ENCODE assay signal across 10 mouse cellular contexts in genomic region chr11:70973947-70974346, GRCm38 (mm10). TPM values are rescaled to one million over a fixed set of nuclear protein-coding genes. Genes with fewer than 3 reads are reported as not detected.
DNase-seq lines count a peak whose midpoint lies in the region; ATAC-seq and TF ChIP-seq lines count a peak whose summit lies in the region.
"Had no signal": no experiment of that assay in that cellular context is flagged by ENCODE, and none has a peak within 500 bp of the region (broad histone marks: within the 10 kb centered on the region; RNA-seq: fewer than 3 reads in every experiment).

No protein-coding gene starts in this region.

- no peaks in the 10 kb centered on the region; the same call in 1 of the 2 replicates for H3K4me1 ChIP-seq in forebrain, postnatal 0 days (ENCODE audit: insufficient read depth)
- H3K4me1 ChIP-seq in forebrain, embryonic 13.5 days = peaks cover 11% of the 10 kb centered on the region
- no peaks in the 10 kb centered on the region for H3K4me1 ChIP-seq in lung, postnatal 0 days (ENCODE audit: insufficient read depth, low read depth, low read length)

- ATAC-seq in forebrain, postnatal 0 days = no peak
- no peak for ATAC-seq in forebrain, embryonic 13.5 days
- no peak for ATAC-seq in lung, postnatal 0 days
- ATAC-seq: forebrain, embryonic 16.5 days had no signal

- peaks cover 51% of the 10 kb centered on the region for H3K36me3 ChIP-seq in forebrain, postnatal 0 days (ENCODE audit: insufficient read depth)
- H3K36me3 ChIP-seq in forebrain, embryonic 13.5 days (ENCODE audit: poor library complexity, severe bottlenecking) = peaks cover 62% of the 10 kb centered on the region
- H3K36me3 ChIP-seq in lung, postnatal 0 days (ENCODE audit: insufficient read depth, low read length) = peaks cover 32% of the 10 kb centered on the region; the same call in 1 of the 2 replicates

- no peaks in the 10 kb centered on the region for H3K9me3 ChIP-seq in forebrain, postnatal 0 days (ENCODE audit: low read length)
- H3K9me3 ChIP-seq in forebrain, embryonic 13.5 days (replicated peaks) = no peaks in the 10 kb centered on the region
- no peaks in the 10 kb centered on the region for H3K9me3 ChIP-seq in lung, postnatal 0 days (ENCODE audit: low read length)
- H3K9me3 ChIP-seq: midbrain, embryonic 12.5 days had no signal

- no peak overlapping the region for H3K27ac ChIP-seq in forebrain, postnatal 0 days (ENCODE audit: low read depth, low read length)
- no peak overlapping the region for H3K27ac ChIP-seq in forebrain, embryonic 13.5 days
- H3K27ac ChIP-seq in lung, postnatal 0 days (ENCODE audit: low read length) = no peak overlapping the region
- H3K27ac ChIP-seq: midbrain, embryonic 12.5 days had no signal

- DNase-seq in forebrain, postnatal 0 days = peak; percentile 21
- no peak for DNase-seq in lung, postnatal 0 days (ENCODE audit: low spot score)
- DNase-seq in lung, adult 18-20 months = no peak
- peak; percentile 36 for DNase-seq in NIH3T3 (ENCODE audit: low read depth)
- peak; percentile 17 for DNase-seq in mesoderm, embryonic 11.5 days (ENCODE audit: low read depth, low spot score)
- no peak for DNase-seq in urinary bladder, adult 2 months (ENCODE audit: low spot score)
- DNase-seq in testis, postnatal 10 days (ENCODE audit: low spot score) = no peak

- peak; percentile 54 for TF ChIP-seq CTCF in forebrain, postnatal 0 days (IDR thresholded peaks at IDR 0.05; ENCODE audit: low read depth)
- TF ChIP-seq CTCF in lung, postnatal 0 days (IDR thresholded peaks at IDR 0.05) = peak; percentile 59

- TF ChIP-seq EP300 in lung, postnatal 0 days (IDR thresholded peaks at IDR 0.05) = no peak

- WGBS in forebrain, postnatal 0 days = 65% methylated on average over 4 of the region's 4 CpGs
- WGBS in forebrain, embryonic 13.5 days = 71% methylated on average over 4 of the region's 4 CpGs
- 66% methylated on average over 4 of the region's 4 CpGs for WGBS in lung, postnatal 0 days

- no peak overlapping the region for H3K4me2 ChIP-seq in forebrain, postnatal 0 days (ENCODE audit: low read depth)
- H3K4me2 ChIP-seq in forebrain, embryonic 13.5 days = no peak overlapping the region
- no peak overlapping the region for H3K4me2 ChIP-seq in lung, postnatal 0 days (replicated peaks; ENCODE audit: low read depth, low read length)
- H3K4me2 ChIP-seq: midbrain, embryonic 12.5 days had no signal

- H3K9ac ChIP-seq in forebrain, postnatal 0 days = no peak overlapping the region
- H3K9ac ChIP-seq in forebrain, embryonic 13.5 days = no peak overlapping the region
- H3K9ac ChIP-seq in lung, postnatal 0 days (replicated peaks; ENCODE audit: low read depth) = no peak overlapping the region
- H3K9ac ChIP-seq: midbrain, embryonic 12.5 days had no signal

- H3K4me3 ChIP-seq in forebrain, postnatal 0 days (ENCODE audit: low read depth, low read length) = no peak overlapping the region
- no peak overlapping the region for H3K4me3 ChIP-seq in forebrain, embryonic 13.5 days
- no peak overlapping the region for H3K4me3 ChIP-seq in lung, postnatal 0 days (ENCODE audit: low read depth, low read length)
- H3K4me3 ChIP-seq: midbrain, embryonic 12.5 days had no signal

- no peaks in the 10 kb centered on the region for H3K27me3 ChIP-seq in forebrain, postnatal 0 days (ENCODE audit: insufficient read depth, low read length)
- no peaks in the 10 kb centered on the region for H3K27me3 ChIP-seq in forebrain, embryonic 13.5 days
- H3K27me3 ChIP-seq in lung, postnatal 0 days (replicated peaks; ENCODE audit: insufficient read depth, low read length) = no peaks in the 10 kb centered on the region
- H3K27me3 ChIP-seq: midbrain, embryonic 12.5 days had no signal

RNA-seq across cellular contexts. Expression of gene Rpain, which starts 3.9 kb away (rescaled TPM):
- total RNA-seq in forebrain, postnatal 0 days (2014; rRNA removed) = 24.7 and 44.0 TPM in 2 replicates
- polyA plus RNA-seq in forebrain, postnatal 0 days (2015; fragmentation: Nextera tagmentation; extraction: Ambion mirVana) = 54.7 and 61.9 TPM in 2 replicates
- 92.5 and 96.0 TPM in 2 replicates for polyA plus RNA-seq in forebrain, embryonic 13.5 days (2015; fragmentation: Nextera tagmentation; extraction: Ambion mirVana)
- polyA plus RNA-seq in lung, postnatal 0 days (2015; fragmentation: Nextera tagmentation; extraction: Ambion mirVana) = 90.4 and 97.5 TPM in 2 replicates
- 44.2 and 58.6 TPM in 2 replicates for polyA plus RNA-seq in urinary bladder, adult 2 months (2012; rRNA removed)

RNA-seq across cellular contexts. Expression of gene Nup88, which starts 4.2 kb away (rescaled TPM):
- total RNA-seq in forebrain, postnatal 0 days (2014; rRNA removed) = 98.1 and 103 TPM in 2 replicates
- 101 and 102 TPM in 2 replicates for polyA plus RNA-seq in forebrain, postnatal 0 days (2015; fragmentation: Nextera tagmentation; extraction: Ambion mirVana)
- polyA plus RNA-seq in forebrain, embryonic 13.5 days (2015; fragmentation: Nextera tagmentation; extraction: Ambion mirVana) = 153 and 162 TPM in 2 replicates
- 56.6 and 58.0 TPM in 2 replicates for polyA plus RNA-seq in lung, postnatal 0 days (2015; fragmentation: Nextera tagmentation; extraction: Ambion mirVana)
- polyA plus RNA-seq in urinary bladder, adult 2 months (2012; rRNA removed) = 113 and 130 TPM in 2 replicates

RNA-seq across cellular contexts. Expression of gene C1qbp, which starts 8.9 kb away (rescaled TPM):
- 19.5 and 24.3 TPM in 2 replicates for total RNA-seq in forebrain, postnatal 0 days (2014; rRNA removed)
- 225 and 233 TPM in 2 replicates for polyA plus RNA-seq in forebrain, postnatal 0 days (2015; fragmentation: Nextera tagmentation; extraction: Ambion mirVana)
- polyA plus RNA-seq in forebrain, embryonic 13.5 days (2015; fragmentation: Nextera tagmentation; extraction: Ambion mirVana) = 229 and 242 TPM in 2 replicates
- polyA plus RNA-seq in lung, postnatal 0 days (2015; fragmentation: Nextera tagmentation; extraction: Ambion mirVana) = 79.6 and 83.4 TPM in 2 replicates
- 102 and 120 TPM in 2 replicates for polyA plus RNA-seq in urinary bladder, adult 2 months (2012; rRNA removed)

RNA-seq across cellular contexts. Expression of gene Dhx33, which starts 30.3 kb away (rescaled TPM):
- total RNA-seq in forebrain, postnatal 0 days (2014; rRNA removed) = 25.8 and 26.7 TPM in 2 replicates
- polyA plus RNA-seq in forebrain, postnatal 0 days (2015; fragmentation: Nextera tagmentation; extraction: Ambion mirVana) = 7.4 and 9.7 TPM in 2 replicates
- polyA plus RNA-seq in forebrain, embryonic 13.5 days (2015; fragmentation: Nextera tagmentation; extraction: Ambion mirVana) = 11.9 and 14.8 TPM in 2 replicates
- polyA plus RNA-seq in lung, postnatal 0 days (2015; fragmentation: Nextera tagmentation; extraction: Ambion mirVana) = 5.9 and 6.2 TPM in 2 replicates
- 16.2 and 18.4 TPM in 2 replicates for polyA plus RNA-seq in urinary bladder, adult 2 months (2012; rRNA removed)

RNA-seq across cellular contexts. Expression of gene Mis12, which starts 45.5 kb away (rescaled TPM):
- 15.3 and 19.3 TPM in 2 replicates for total RNA-seq in forebrain, postnatal 0 days (2014; rRNA removed)
- 8.0 and 13.9 TPM in 2 replicates for polyA plus RNA-seq in forebrain, postnatal 0 days (2015; fragmentation: Nextera tagmentation; extraction: Ambion mirVana)
- 51.3 and 53.5 TPM in 2 replicates for polyA plus RNA-seq in forebrain, embryonic 13.5 days (2015; fragmentation: Nextera tagmentation; extraction: Ambion mirVana)
- polyA plus RNA-seq in lung, postnatal 0 days (2015; fragmentation: Nextera tagmentation; extraction: Ambion mirVana) = 16.2 and 17.6 TPM in 2 replicates
- 11.0 and 13.3 TPM in 2 replicates for polyA plus RNA-seq in urinary bladder, adult 2 months (2012; rRNA removed)

Comparison
In these comparisons a context has a peak if more than half of its experiments do, and no peak if none do; other contexts are left out.
1. DNase-seq: peak in forebrain, postnatal 0 days (single experiment), NIH3T3 (single experiment) and mesoderm, embryonic 11.5 days (single experiment); none in lung, postnatal 0 days (single experiment), lung, adult 18-20 months (0 of 2), urinary bladder, adult 2 months (single experiment) and testis, postnatal 10 days (single experiment).